Mouse (Mus musculus) intestine, embryonic 14.5 days (tissue): ENCODE measurements at regions not wholly inside any gene's neighbourhood (a gene's known extent, or its start where the extent isn't known, plus 50 kb on each side); places are given as distances from the start of the nearest gene placed in this dataset.

Experiments
- ATAC-seq: fragments of 200-750 bp; cut with Nextera tagmentation; replicated peaks from 2 replicates; pipeline ENCODE4 v1.8.0; 2017; ENCODE audit warnings: low read depth, moderate number of reproducible peaks, moderate TSS enrichment, moderate library complexity; ENCODE audit not compliant: low FRiP score, low TSS enrichment
- DNase-seq: peaks from one replicate; pipeline ENCODE4 v3.0.0-alpha.2; 2018; ENCODE audit warnings: low spot score
- H3K27ac ChIP-seq: fragments of 300-500 bp; sonication (generic); 2 replicates; pipeline ENCODE4 v1.5.1; 2014; ENCODE audit warnings: low read depth, mild to moderate bottlenecking, control low read depth
- H3K27me3 ChIP-seq: fragments of 300-500 bp; sonication (generic); replicated peaks from 2 replicates; pipeline ENCODE4 v1.6.1; 2014; ENCODE audit warnings: low read length, control low read depth; ENCODE audit not compliant: control insufficient read depth, insufficient read depth
- H3K36me3 ChIP-seq: fragments of 300-500 bp; sonication (generic); 2 replicates; pipeline ENCODE4 v1.6.1; 2014; ENCODE audit warnings: low read length, control low read depth; ENCODE audit not compliant: control insufficient read depth, insufficient read depth
- H3K4me1 ChIP-seq: fragments of 300-500 bp; sonication (generic); replicated peaks from 2 replicates; pipeline ENCODE4 v1.6.1; 2014; ENCODE audit warnings: low read length, control low read depth, mixed read lengths; ENCODE audit not compliant: control insufficient read depth, insufficient read depth
- H3K4me2 ChIP-seq: fragments of 300-500 bp; sonication (generic); 2 replicates; pipeline ENCODE4 v1.6.1; 2014; ENCODE audit warnings: low read length
- H3K4me3 ChIP-seq: fragments of 300-500 bp; sonication (generic); 2 replicates; pipeline ENCODE4 v1.5.1; 2014; ENCODE audit warnings: low read depth, low read length, control low read depth, mixed read lengths
- H3K9ac ChIP-seq: fragments of 300-500 bp; sonication (generic); 2 replicates; pipeline ENCODE4 v1.6.1; 2014; ENCODE audit warnings: mild to moderate bottlenecking, low read length
- H3K9me3 ChIP-seq: fragments of 300-500 bp; sonication (generic); 2 replicates; pipeline ENCODE4 v1.6.1; 2016; ENCODE audit warnings: low read length, control low read depth; ENCODE audit not compliant: control insufficient read depth
- WGBS: fragments of 180-500 bp; shearing (Covaris S2); extraction: QIAGEN DNeasy Blood & Tissue Kit; methylation state at CpG from one replicate; pipeline ENCODE4 v1.1.7; 2014; 5-methylcytosine and 5-hydroxymethylcytosine counted together

- Histone ChIP-seq H3K27ac (no peak overlapping the region), H3K4me1 (no peaks in the 10 kb centered on the region), H3K4me3 (no peak overlapping the region), H3K9me3 (no peaks in the 10 kb centered on the region), H3K27me3 (no peaks in the 10 kb centered on the region), H3K9ac (no peak overlapping the region), H3K36me3 (no peaks in the 10 kb centered on the region), H3K4me2 (no peak overlapping the region)
- ATAC-seq (no peak), DNase-seq (no peak)
- 80% methylated on average over 6 of the region's 6 CpGs for WGBS
Observed at GRCm38 (mm10) chr6:16551131-16551530, 347.1 kb downstream of the Tfec start.

GRCm38 (mm10) chr6:16550445-16550844 is 347.8 kb downstream of the Tfec start:
- Histone ChIP-seq H3K9me3 (no peaks in the 10 kb centered on the region), H3K4me2 (no peak overlapping the region), H3K4me3 (no peak overlapping the region), H3K4me1 (no peaks in the 10 kb centered on the region), H3K36me3 (no peaks in the 10 kb centered on the region), H3K9ac (no peak overlapping the region), H3K27ac (no peak overlapping the region), H3K27me3 (no peaks in the 10 kb centered on the region)
- ATAC-seq (no peak), DNase-seq (no peak)
- WGBS = 65% methylated on average over 9 of the region's 9 CpGs

GRCm38 (mm10) chr6:16514054-16514453 is 384.2 kb downstream of the Tfec start:
- Histone ChIP-seq H3K27me3 (no peaks in the 10 kb centered on the region), H3K4me1 (no peaks in the 10 kb centered on the region), H3K36me3 (no peaks in the 10 kb centered on the region), H3K27ac (no peak overlapping the region), H3K9me3 (no peaks in the 10 kb centered on the region), H3K4me3 (no peak overlapping the region), H3K9ac (no peak overlapping the region), H3K4me2 (no peak overlapping the region)
- no peak for ATAC-seq
- 31% methylated on average over 1 of the region's 1 CpGs for WGBS
- no peak for DNase-seq

- Histone ChIP-seq H3K27ac (no peak overlapping the region), H3K4me3 (no peak overlapping the region), H3K27me3 (no peaks in the 10 kb centered on the region), H3K36me3 (no peaks in the 10 kb centered on the region), H3K4me2 (no peak overlapping the region), H3K9me3 (no peaks in the 10 kb centered on the region), H3K9ac (no peak overlapping the region), H3K4me1 (no peaks in the 10 kb centered on the region)
- DNase-seq (no peak), ATAC-seq (no peak)
Observed at GRCm38 (mm10) chr6:16513541-16513940, 384.7 kb downstream of the Tfec start.

GRCm38 (mm10) chr6:16503836-16504235 is 394.4 kb downstream of the Tfec start:
- no peak for DNase-seq
- H3K27ac ChIP-seq = no peak overlapping the region
- no peaks in the 10 kb centered on the region for H3K36me3 ChIP-seq
- no peaks in the 10 kb centered on the region for H3K9me3 ChIP-seq
- WGBS = 87% methylated on average over 4 of the region's 4 CpGs
- no peak overlapping the region for H3K4me2 ChIP-seq
- H3K4me3 ChIP-seq = no peak overlapping the region
- H3K4me1 ChIP-seq = no peaks in the 10 kb centered on the region
- H3K27me3 ChIP-seq = no peaks in the 10 kb centered on the region
- ATAC-seq = no peak
- no peak overlapping the region for H3K9ac ChIP-seq

- Histone ChIP-seq H3K36me3 (no peaks in the 10 kb centered on the region), H3K9me3 (no peaks in the 10 kb centered on the region), H3K4me2 (no peak overlapping the region), H3K27me3 (no peaks in the 10 kb centered on the region), H3K27ac (no peak overlapping the region), H3K4me3 (no peak overlapping the region), H3K9ac (no peak overlapping the region), H3K4me1 (no peaks in the 10 kb centered on the region)
- WGBS = 70% methylated on average over 8 of the region's 8 CpGs
- no peak for ATAC-seq
- no peak for DNase-seq
Observed at GRCm38 (mm10) chr6:16487015-16487630, 411.1 kb downstream of the Tfec start.

- H3K9me3 ChIP-seq = no peaks in the 10 kb centered on the region
- no peak overlapping the region for H3K4me2 ChIP-seq
- 88% methylated on average over 5 of the region's 5 CpGs for WGBS
- H3K36me3 ChIP-seq = no peaks in the 10 kb centered on the region
- H3K4me1 ChIP-seq = no peaks in the 10 kb centered on the region
- H3K9ac ChIP-seq = no peak overlapping the region
- ATAC-seq = no peak
- H3K27me3 ChIP-seq = no peaks in the 10 kb centered on the region
- no peak overlapping the region for H3K27ac ChIP-seq
- DNase-seq = no peak
- H3K4me3 ChIP-seq = no peak overlapping the region
Observed at GRCm38 (mm10) chr6:16483295-16483694, 414.9 kb downstream of the Tfec start.

- Histone ChIP-seq H3K4me3 (no peak overlapping the region), H3K27ac (no peak overlapping the region), H3K9me3 (no peaks in the 10 kb centered on the region), H3K4me2 (no peak overlapping the region), H3K9ac (no peak overlapping the region), H3K27me3 (no peaks in the 10 kb centered on the region), H3K36me3 (no peaks in the 10 kb centered on the region), H3K4me1 (no peaks in the 10 kb centered on the region)
- 77% methylated on average over 3 of the region's 3 CpGs for WGBS
- ATAC-seq (no peak; the same call in 1 of the 2 replicates), DNase-seq (no peak)
Observed at GRCm38 (mm10) chr6:16468693-16469375, 429.4 kb downstream of the Tfec start.

GRCm38 (mm10) chr6:16458279-16458678 is 440.0 kb downstream of the Tfec start:
- Histone ChIP-seq H3K36me3 (no peaks in the 10 kb centered on the region), H3K27ac (no peak overlapping the region), H3K4me2 (no peak overlapping the region), H3K4me1 (no peaks in the 10 kb centered on the region), H3K9me3 (no peaks in the 10 kb centered on the region), H3K4me3 (no peak overlapping the region), H3K9ac (no peak overlapping the region), H3K27me3 (no peaks in the 10 kb centered on the region)
- DNase-seq = no peak
- no peak for ATAC-seq
- 81% methylated on average over 3 of the region's 3 CpGs for WGBS
